Mouse (Mus musculus): Measurements from ENCODE around the gene Gpsm3. TPM values are rescaled to one million over a fixed set of nuclear protein-coding genes. Genes with fewer than 3 reads are reported as not detected.

Gpsm3 gene
- total and polyA plus RNA-seq, 3 experiments: 13.0 to 38.7 (median 18.2) TPM

DNA sequence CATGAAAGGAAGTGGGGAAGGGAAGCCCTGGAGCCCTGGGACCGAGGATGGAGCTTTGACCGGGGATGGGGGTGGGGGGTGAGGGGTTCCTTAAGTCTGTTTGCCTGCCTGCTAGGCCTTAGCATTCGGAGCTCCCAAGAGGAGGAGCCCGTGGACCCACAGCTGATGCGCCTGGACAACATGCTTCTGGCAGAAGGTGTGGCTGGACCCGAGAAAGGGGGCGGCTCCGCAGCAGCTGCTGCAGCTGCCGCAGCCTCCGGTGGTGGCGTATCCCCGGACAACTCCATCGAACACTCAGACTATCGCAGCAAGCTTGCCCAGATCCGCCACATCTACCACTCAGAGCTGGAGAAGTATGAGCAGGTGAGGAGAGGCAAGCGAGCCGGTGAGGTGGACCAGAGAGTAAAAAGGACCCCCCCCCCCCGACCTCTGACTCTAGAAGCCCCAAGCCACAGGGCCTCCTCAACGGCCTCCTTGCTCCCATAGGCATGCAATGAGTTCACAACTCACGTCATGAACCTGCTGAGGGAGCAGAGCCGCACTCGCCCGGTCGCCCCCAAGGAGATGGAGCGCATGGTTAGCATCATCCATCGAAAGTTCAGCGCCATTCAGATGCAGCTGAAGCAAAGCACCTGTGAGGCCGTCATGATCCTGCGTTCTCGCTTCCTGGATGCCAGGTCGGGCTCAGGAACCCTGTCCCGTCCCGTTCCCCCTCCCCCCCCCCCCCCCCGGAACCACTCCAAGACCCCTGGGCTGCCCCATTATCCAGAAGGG is 4.3 kb downstream of the Gpsm3 start:
- no peak for DNase-seq (ENCODE audit: extremely low read depth)
- H3K4me1 ChIP-seq (ENCODE audit: control insufficient read depth in 1 of 2, insufficient read depth in 2 of 2): peaks cover 8 to 40% of the 10 kb centered on the region in 2 experiments; a peak in 2 of 4 replicates
- H3K27me3 ChIP-seq (replicated peaks): no peaks in the 10 kb centered on the region
- H3K9ac ChIP-seq (ENCODE audit: insufficient read depth, low read depth): no peak overlapping the region
- no peak overlapping the region for H3K4me2 ChIP-seq (ENCODE audit: insufficient read depth, low read depth, poor library complexity, severe bottlenecking)
- no peak overlapping the region for H3K4me3 ChIP-seq (replicated peaks in 1 of 3; ENCODE audit: low read depth in 2 of 3, low read length in 2 of 3, poor library complexity in 1 of 3)
- no peaks in the 10 kb centered on the region for H3K9me3 ChIP-seq (replicated peaks; ENCODE audit: low read length)
- H3K27ac ChIP-seq (ENCODE audit: insufficient read depth, low read depth): no peak overlapping the region
- dilution Hi-C loops (cut with MboI; ENCODE audit: extremely low pct_ligation_motif_present, extremely low pct_unique_long_range_greater_than_20kb, low sequenced_read_pairs) (no loop called here), in situ Hi-C loops (cut with MboI; ENCODE audit: low pct_ligation_motif_present, low pct_unique_long_range_greater_than_20kb, low sequenced_read_pairs) (no loop called here)
- no peaks in the 10 kb centered on the region; the same call in 1 of the 2 replicates for H3K79me2 ChIP-seq (replicated peaks; ENCODE audit: control insufficient read depth, extremely low read depth, insufficient read depth, poor library complexity, severe bottlenecking)
- no peak for TF ChIP-seq HCFC1 (IDR thresholded peaks at IDR 0.05; ENCODE audit: low read depth, low read length)
- TF ChIP-seq MAX (IDR thresholded peaks at IDR 0.05; ENCODE audit: low read length): no peak
- TF ChIP-seq MAFK (IDR thresholded peaks at IDR 0.05; ENCODE audit: insufficient replicate concordance, low read length): no peak
- TF ChIP-seq USF2 (conservative IDR thresholded peaks at IDR 0.05; ENCODE audit: low read depth, low read length): no peak
- no peak for TF ChIP-seq JUN (IDR thresholded peaks at IDR 0.05; ENCODE audit: insufficient read depth, low read depth, low read length)
- TF ChIP-seq ZNF384 (IDR thresholded peaks at IDR 0.05; ENCODE audit: low read depth, low read length): no peak
- TF ChIP-seq GABPA (IDR thresholded peaks at IDR 0.05; ENCODE audit: insufficient replicate concordance, low read depth, low read length): no peak
- no peak for TF ChIP-seq MEF2A (IDR thresholded peaks at IDR 0.05; ENCODE audit: borderline replicate concordance, low read depth, low read length)
- no peak for TF ChIP-seq POLR2A (IDR thresholded peaks at IDR 0.05; ENCODE audit: low read depth, low read length)
- TF ChIP-seq CHD2 (IDR thresholded peaks at IDR 0.05; ENCODE audit: low read length): no peak
- no peak for TF ChIP-seq JUND (conservative IDR thresholded peaks at IDR 0.05; ENCODE audit: low read depth, low read length)
- TF ChIP-seq CTCF (conservative IDR thresholded peaks at IDR 0.05 in 1 of 2, IDR thresholded peaks at IDR 0.05 in 1 of 2; ENCODE audit: low read depth in 2 of 2, low read length in 2 of 2): no peak
- TF ChIP-seq ELF1 (IDR thresholded peaks at IDR 0.05; ENCODE audit: low read depth, low read length): no peak
- TF ChIP-seq CHD1 (IDR thresholded peaks at IDR 0.05; ENCODE audit: low read depth, low read length): no peak
- no peak for TF ChIP-seq RCOR1 (conservative IDR thresholded peaks at IDR 0.05; ENCODE audit: low read depth, low read length)
- H3K36me3 ChIP-seq (replicated peaks in 1 of 2; ENCODE audit: control insufficient read depth in 1 of 2, insufficient read depth in 1 of 2, low read length in 1 of 2): peaks cover 16 to 39% of the 10 kb centered on the region in 2 experiments

DNA sequence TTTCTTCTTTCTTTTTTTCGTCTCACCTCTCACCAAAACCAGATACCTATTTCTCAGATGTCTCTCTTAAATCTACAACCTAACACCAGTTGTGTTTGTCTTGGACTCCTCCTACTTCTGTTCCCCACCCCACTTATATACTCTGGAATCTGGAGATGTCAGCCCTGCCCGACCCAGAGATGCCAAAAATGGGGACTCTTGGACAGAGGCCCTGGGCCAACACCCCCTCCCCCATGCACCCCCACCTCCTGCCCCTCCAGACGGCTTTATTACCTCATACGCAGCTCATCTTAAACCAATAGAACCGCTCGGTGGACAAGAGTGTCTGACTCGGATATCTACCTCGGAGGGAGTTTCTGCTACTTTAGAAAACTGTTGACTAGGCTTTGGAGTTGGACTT is 6.5 kb downstream of the Gpsm3 start:
- Histone ChIP-seq H3K27me3 (replicated peaks) (no peaks in the 10 kb centered on the region), H3K4me3 (replicated peaks in 1 of 3; ENCODE audit: low read depth in 2 of 3, low read length in 2 of 3, poor library complexity in 1 of 3) (no peak overlapping the region), H3K4me2 (ENCODE audit: insufficient read depth, low read depth, poor library complexity, severe bottlenecking) (no peak overlapping the region), H3K79me2 (replicated peaks; ENCODE audit: control insufficient read depth, extremely low read depth, insufficient read depth, poor library complexity, severe bottlenecking) (no peaks in the 10 kb centered on the region), H3K27ac (ENCODE audit: insufficient read depth, low read depth) (no peak overlapping the region), H3K36me3 (replicated peaks in 1 of 2; ENCODE audit: control insufficient read depth in 1 of 2, insufficient read depth in 1 of 2, low read length in 1 of 2) (peaks cover 25 to 57% of the 10 kb centered on the region in 2 experiments), H3K9me3 (replicated peaks; ENCODE audit: low read length) (no peaks in the 10 kb centered on the region), H3K4me1 (ENCODE audit: control insufficient read depth in 1 of 2, insufficient read depth in 2 of 2) (peaks cover 5 to 30% of the 10 kb centered on the region in 2 experiments; a peak in 2 of 4 replicates), H3K9ac (ENCODE audit: insufficient read depth, low read depth) (no peak overlapping the region)
- TF ChIP-seq ZMIZ1 (IDR thresholded peaks at IDR 0.05; ENCODE audit: low read depth, low read length) (no peak), UBTF (IDR thresholded peaks at IDR 0.05; ENCODE audit: low read depth, low read length) (no peak), MAFK (IDR thresholded peaks at IDR 0.05; ENCODE audit: insufficient replicate concordance, low read length) (no peak)
- dilution Hi-C loops (cut with MboI; ENCODE audit: extremely low pct_ligation_motif_present, extremely low pct_unique_long_range_greater_than_20kb, low sequenced_read_pairs) (no loop called here), in situ Hi-C loops (cut with MboI; ENCODE audit: low pct_ligation_motif_present, low pct_unique_long_range_greater_than_20kb, low sequenced_read_pairs) (no loop called here)
- no peak for DNase-seq (ENCODE audit: extremely low read depth)

Data from CH12.LX (cell line).